Mouse (Mus musculus) cortical plate, adult 2 months (tissue): ENCODE data around the gene Ifnar2.

Source experiments
- CTCF ChIP-seq: fragments of 200-500 bp; IDR thresholded peaks from 2 replicates; pipeline ENCODE4 v1.5.1; 2011; ENCODE audit warnings: mild to moderate bottlenecking, control low read depth, low read length; ENCODE audit not compliant: insufficient read depth; ENCODE audit errors: extremely low read depth
- POLR2A ChIP-seq: fragments of 200-500 bp; IDR thresholded peaks from 2 replicates; pipeline ENCODE4 v1.6.1; 2011; ENCODE audit warnings: mild to moderate bottlenecking, low read length, control low read depth; ENCODE audit not compliant: insufficient read depth; ENCODE audit errors: extremely low read depth

DNA sequence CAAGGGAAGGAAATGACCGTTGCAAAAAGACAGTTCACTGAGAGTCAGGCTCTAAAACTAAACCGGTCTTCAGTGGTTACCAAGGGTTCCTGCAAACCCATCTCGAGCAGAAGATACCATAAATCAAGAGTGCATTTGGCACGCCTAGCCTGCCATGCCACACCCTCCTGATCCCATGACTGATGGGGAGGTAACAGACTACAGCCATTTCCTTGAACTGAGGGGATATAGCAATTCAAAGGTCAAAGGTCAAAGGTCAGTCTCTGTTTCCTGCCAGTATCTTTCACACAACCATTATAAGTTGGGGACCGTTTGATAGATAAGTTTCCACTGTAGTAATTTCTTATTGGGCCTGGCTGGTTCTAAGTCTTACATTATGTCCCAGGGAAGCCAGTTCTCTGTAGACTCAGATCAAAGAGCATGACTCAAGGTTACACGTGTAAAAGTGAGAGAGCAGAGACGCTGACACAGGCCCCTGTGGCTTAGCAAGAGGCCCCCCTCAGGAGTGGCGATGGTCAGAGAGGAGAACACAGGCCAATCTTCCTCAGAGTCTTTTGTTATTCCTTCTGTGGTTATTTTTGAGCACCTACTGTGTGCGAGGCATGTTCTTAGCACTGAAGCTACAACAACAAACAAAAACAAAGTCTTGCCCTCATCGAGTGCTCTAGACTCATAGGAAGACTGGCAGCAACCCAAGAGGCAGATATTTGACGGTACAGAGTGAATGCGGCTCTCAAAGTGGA lies 40.7 kb downstream of the Ifnar2 start:
- TF ChIP-seq CTCF (no peak), POLR2A (no peak)
